Mouse (Mus musculus) brain, embryonic 14.5 days (tissue): ENCODE data around the gene Serpinh1.

ENCODE experiments used
- CTCF ChIP-seq: fragments of 200-500 bp; IDR thresholded peaks from 2 replicates; pipeline ENCODE4 v1.5.1; 2012; ENCODE audit warnings: inconsistent platforms, mild to moderate bottlenecking, moderate library complexity, borderline replicate concordance; ENCODE audit not compliant: insufficient read depth, insufficient read length; ENCODE audit errors: extremely low read depth
- POLR2A ChIP-seq: fragments of 200-500 bp; IDR thresholded peaks from 2 replicates; pipeline ENCODE4 v1.6.1; 2012; ENCODE audit warnings: mild to moderate bottlenecking, inconsistent platforms, borderline replicate concordance; ENCODE audit not compliant: poor library complexity, insufficient read depth, insufficient read length, severe bottlenecking; ENCODE audit errors: extremely low read depth

DNA sequence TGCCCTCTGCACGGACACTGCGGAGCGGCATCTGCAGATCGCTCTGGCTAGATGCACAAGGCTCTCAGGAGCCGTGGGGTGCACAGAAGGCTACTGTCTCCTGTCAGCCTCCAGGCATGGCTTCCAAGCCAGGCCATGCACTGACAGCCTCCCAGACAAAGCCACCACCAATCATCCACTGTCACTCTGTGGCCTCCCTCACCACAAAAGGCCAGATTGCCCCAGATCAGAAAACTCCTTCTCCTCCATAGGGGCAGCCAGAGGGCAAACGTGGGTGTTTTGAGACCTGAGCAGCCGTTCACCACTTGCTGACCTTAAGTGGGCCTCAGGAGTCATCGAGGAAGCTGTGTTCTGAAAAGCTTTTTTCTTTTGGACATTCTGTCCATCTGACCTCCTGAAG is 25.8 kb upstream of the Serpinh1 start:
- TF ChIP-seq CTCF (no peak), POLR2A (no peak)
